Mouse (Mus musculus): ENCODE data around the gene Calr4. TPM values are rescaled to one million over a fixed set of nuclear protein-coding genes. Genes with fewer than 3 reads are reported as not detected.

Calr4 gene
- polyA plus RNA-seq, 1 experiment from 2014 or later: 0.28 TPM

DNA sequence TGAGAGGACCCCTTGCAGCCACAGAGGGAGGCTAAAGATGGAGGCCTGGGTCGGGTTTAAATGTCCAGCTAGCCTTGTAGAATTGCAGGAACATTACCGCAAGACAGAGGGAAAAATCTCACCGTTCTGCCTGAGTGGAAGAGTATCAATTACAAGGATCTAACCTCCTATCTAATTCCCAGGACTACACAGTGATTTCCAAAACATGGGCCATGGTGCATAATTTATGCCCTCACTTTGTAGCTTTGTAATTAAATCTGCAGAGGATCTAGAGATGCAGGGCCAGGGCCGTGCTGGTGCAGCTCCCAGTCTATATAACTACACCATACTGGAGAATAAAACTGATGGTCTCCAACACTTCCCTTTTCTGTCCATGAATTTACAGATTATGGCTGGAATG lies 23.4 kb upstream of the Calr4 start:
- no peaks in the 10 kb centered on the region for H3K27me3 ChIP-seq
- H3K9ac ChIP-seq: no peak overlapping the region
- H3K9me3 ChIP-seq: no peaks in the 10 kb centered on the region
- no peaks in the 10 kb centered on the region for H3K36me3 ChIP-seq
- ATAC-seq (ENCODE audit: insufficient number of reproducible peaks, insufficient read depth, low FRiP score, low TSS enrichment): no peak
- H3K27ac ChIP-seq: no peak overlapping the region
- no peak overlapping the region for H3K4me3 ChIP-seq
- H3K4me1 ChIP-seq: no peaks in the 10 kb centered on the region
- 50% methylated on average over 4 of the region's 4 CpGs for WGBS
- H3K4me2 ChIP-seq (replicated peaks): no peak overlapping the region

DNA sequence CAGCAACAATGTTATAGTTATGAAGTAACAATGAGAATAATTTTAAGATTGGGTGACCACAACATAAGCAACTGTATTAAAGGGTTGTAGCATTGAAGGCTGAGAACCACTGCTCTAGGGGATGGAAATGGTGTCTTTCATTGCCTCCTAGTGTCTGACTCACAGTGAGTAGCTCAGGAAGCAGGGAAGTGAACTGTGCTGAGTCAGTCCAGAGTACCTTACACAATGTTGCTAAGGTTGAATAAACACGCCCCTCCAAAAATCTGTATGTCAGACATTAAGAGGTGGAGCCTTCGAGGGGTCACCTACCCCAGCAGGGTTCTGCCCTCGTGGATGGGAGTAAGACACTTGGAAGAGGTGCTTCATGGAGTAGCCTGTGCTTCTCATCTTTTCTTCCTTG lies 20.3 kb upstream of the Calr4 start:
- Histone ChIP-seq H3K9me3 (no peaks in the 10 kb centered on the region), H3K9ac (no peak overlapping the region), H3K27me3 (no peaks in the 10 kb centered on the region), H3K4me3 (no peak overlapping the region), H3K36me3 (no peaks in the 10 kb centered on the region), H3K4me2 (replicated peaks) (no peak overlapping the region), H3K27ac (no peak overlapping the region), H3K4me1 (no peaks in the 10 kb centered on the region)
- WGBS: 73% methylated on average over 3 of the region's 3 CpGs
- ATAC-seq (ENCODE audit: insufficient number of reproducible peaks, insufficient read depth, low FRiP score, low TSS enrichment): no peak

DNA sequence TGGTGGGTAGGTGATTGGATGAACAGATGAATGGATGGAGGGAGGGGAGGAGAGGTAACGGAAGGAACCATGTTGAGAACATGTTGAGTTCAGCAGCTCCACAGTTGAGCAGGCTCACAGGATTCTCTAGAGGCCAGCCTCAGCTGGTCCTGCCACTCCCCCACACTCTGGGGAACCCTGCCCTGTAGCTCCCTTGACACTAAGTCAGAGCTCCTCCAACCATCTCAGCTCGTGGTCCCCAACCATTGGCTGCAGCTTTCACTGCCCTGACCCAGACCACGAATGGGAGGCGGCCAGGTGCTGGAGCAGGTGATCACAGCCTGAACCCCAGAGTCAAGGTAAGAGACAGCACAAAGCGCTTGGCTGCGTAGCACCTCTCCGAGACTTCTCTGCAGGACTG lies 16.3 kb upstream of the Calr4 start:
- Histone ChIP-seq H3K9ac (no peak overlapping the region), H3K36me3 (no peaks in the 10 kb centered on the region), H3K4me2 (replicated peaks) (no peak overlapping the region), H3K9me3 (no peaks in the 10 kb centered on the region), H3K27me3 (no peaks in the 10 kb centered on the region), H3K4me3 (no peak overlapping the region), H3K27ac (no peak overlapping the region), H3K4me1 (0 out of 2 replicates have a peak, but pooled peaks cover 4% of the 10 kb centered on the region)
- no peak for ATAC-seq (ENCODE audit: insufficient number of reproducible peaks, insufficient read depth, low FRiP score, low TSS enrichment)
- 81% methylated on average over 7 of the region's 7 CpGs for WGBS

DNA sequence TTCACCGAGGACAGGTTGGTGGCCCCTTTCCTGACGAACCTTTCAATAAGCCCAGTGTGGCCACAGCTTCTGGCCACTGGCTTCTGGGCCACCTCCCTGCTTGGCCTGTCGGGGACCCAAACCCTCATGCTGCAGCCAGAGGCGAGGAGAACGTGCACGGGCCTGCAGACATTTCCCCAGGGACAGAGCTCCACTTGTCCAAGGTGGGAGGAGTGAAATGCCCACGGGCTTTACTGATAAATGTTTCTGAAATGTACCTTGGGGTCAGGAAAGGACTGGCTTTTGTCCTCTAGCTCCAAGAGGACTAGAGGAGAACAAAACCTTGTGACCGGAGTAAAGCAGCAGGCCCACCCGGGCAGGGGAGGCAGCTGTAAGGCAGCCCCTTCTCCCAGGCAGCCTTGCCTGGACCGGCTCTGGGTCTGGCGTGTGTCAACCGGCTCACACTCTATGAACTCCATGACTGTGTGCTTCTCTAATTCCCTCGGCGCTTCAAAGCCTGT lies 13.8 kb upstream of the Calr4 start:
- Histone ChIP-seq H3K4me3 (no peak overlapping the region), H3K9ac (no peak overlapping the region), H3K4me2 (replicated peaks) (no peak overlapping the region), H3K4me1 (0 out of 2 replicates have a peak, but pooled peaks cover 4% of the 10 kb centered on the region), H3K27ac (no peak overlapping the region), H3K27me3 (no peaks in the 10 kb centered on the region), H3K36me3 (no peaks in the 10 kb centered on the region), H3K9me3 (no peaks in the 10 kb centered on the region)
- no peak for ATAC-seq (ENCODE audit: insufficient number of reproducible peaks, insufficient read depth, low FRiP score, low TSS enrichment)
- WGBS: 62% methylated on average over 14 of the region's 14 CpGs

GRCm38 (mm10) chr4:109222001-109222400 lies 12.3 kb upstream of the Calr4 start:
- no peak for ATAC-seq (ENCODE audit: insufficient number of reproducible peaks, insufficient read depth, low FRiP score, low TSS enrichment)
- 0 out of 2 replicates have a peak, but pooled peaks cover 4% of the 10 kb centered on the region for H3K4me1 ChIP-seq
- no peak overlapping the region for H3K9ac ChIP-seq
- H3K9me3 ChIP-seq: no peaks in the 10 kb centered on the region
- H3K36me3 ChIP-seq: no peaks in the 10 kb centered on the region
- H3K4me3 ChIP-seq: no peak overlapping the region
- no peak overlapping the region for H3K27ac ChIP-seq
- H3K4me2 ChIP-seq (replicated peaks): no peak overlapping the region
- WGBS: 86% methylated on average over 3 of the region's 3 CpGs
- H3K27me3 ChIP-seq: no peaks in the 10 kb centered on the region

- H3K4me3 ChIP-seq: no peak overlapping the region
- ATAC-seq (ENCODE audit: insufficient number of reproducible peaks, insufficient read depth, low FRiP score, low TSS enrichment): no peak
- no peaks in the 10 kb centered on the region for H3K36me3 ChIP-seq
- H3K4me1 ChIP-seq: 0 out of 2 replicates have a peak, but pooled peaks cover 4% of the 10 kb centered on the region
- no peak overlapping the region for H3K9ac ChIP-seq
- no peak overlapping the region for H3K4me2 ChIP-seq (replicated peaks)
- H3K27ac ChIP-seq: no peak overlapping the region
- H3K9me3 ChIP-seq: no peaks in the 10 kb centered on the region
- WGBS: 48% methylated on average over 13 of the region's 13 CpGs
- no peaks in the 10 kb centered on the region for H3K27me3 ChIP-seq
Measured at GRCm38 (mm10) chr4:109224762-109225552, 9.3 kb upstream of the Calr4 start.

DNA sequence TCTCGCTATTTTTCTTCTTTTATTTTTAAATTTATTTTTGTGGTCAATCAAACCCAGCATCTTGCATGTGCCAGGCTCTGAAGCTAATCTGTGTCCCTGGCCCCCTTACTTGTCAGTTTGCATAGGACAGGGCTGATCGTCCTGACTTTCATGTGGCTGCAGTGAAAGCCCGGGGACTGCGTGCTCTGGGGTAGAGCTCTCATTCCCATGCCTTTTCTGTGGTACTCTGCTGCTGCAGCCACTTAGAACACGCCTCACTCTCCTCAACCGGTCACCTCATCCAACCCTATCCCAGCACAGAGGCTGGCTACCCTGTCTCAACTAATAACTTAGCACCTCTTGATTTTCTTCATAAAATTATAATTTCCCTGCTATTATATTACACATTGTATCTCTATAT lies 8.7 kb upstream of the Calr4 start:
- no peak overlapping the region for H3K4me2 ChIP-seq (replicated peaks)
- no peaks in the 10 kb centered on the region for H3K36me3 ChIP-seq
- H3K4me3 ChIP-seq: no peak overlapping the region
- H3K9me3 ChIP-seq: no peaks in the 10 kb centered on the region
- H3K4me1 ChIP-seq: 0 out of 2 replicates have a peak, but pooled peaks cover under 1% of the 10 kb centered on the region
- no peak for ATAC-seq (ENCODE audit: insufficient number of reproducible peaks, insufficient read depth, low FRiP score, low TSS enrichment)
- no peak overlapping the region for H3K27ac ChIP-seq
- WGBS: 54% methylated on average over 6 of the region's 6 CpGs
- no peak overlapping the region for H3K9ac ChIP-seq
- no peaks in the 10 kb centered on the region for H3K27me3 ChIP-seq

- no peaks in the 10 kb centered on the region for H3K27me3 ChIP-seq
- no peaks in the 10 kb centered on the region for H3K9me3 ChIP-seq
- H3K36me3 ChIP-seq: no peaks in the 10 kb centered on the region
- no peak overlapping the region for H3K4me2 ChIP-seq (replicated peaks)
- no peak for ATAC-seq (ENCODE audit: insufficient number of reproducible peaks, insufficient read depth, low FRiP score, low TSS enrichment)
- no peak overlapping the region for H3K4me3 ChIP-seq
- no peaks in the 10 kb centered on the region for H3K4me1 ChIP-seq
- H3K9ac ChIP-seq: no peak overlapping the region
- 51% methylated on average over 5 of the region's 5 CpGs for WGBS
- no peak overlapping the region for H3K27ac ChIP-seq
Measured at GRCm38 (mm10) chr4:109226071-109226470, 8.2 kb upstream of the Calr4 start.

DNA sequence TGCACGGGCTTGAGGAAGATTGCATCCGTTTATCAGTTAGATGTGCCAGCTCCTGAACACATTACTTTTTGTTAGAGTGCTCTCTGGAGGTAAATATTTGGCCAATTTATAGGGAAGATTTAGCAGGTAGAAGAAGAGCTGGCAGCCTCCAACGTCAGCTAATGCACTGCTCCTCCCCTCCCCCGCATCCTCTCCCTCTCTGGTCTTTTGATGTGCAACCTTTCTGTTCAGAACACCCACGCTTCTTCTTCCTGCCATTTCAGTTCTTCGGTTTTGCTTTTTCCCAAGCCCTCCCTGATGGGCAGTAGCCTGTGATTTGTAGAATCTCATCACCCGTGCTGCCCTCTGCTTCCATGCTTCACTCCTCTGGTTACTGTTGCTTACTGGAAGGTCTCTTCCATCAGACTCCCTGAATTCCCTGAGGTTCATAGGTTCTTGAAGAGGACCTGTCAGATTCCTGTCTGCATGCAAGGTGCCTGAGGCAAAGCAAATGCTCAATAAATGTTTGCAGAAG lies 4.5 kb upstream of the Calr4 start:
- Histone ChIP-seq H3K9ac (no peak overlapping the region), H3K9me3 (no peaks in the 10 kb centered on the region), H3K4me2 (replicated peaks) (no peak overlapping the region), H3K36me3 (no peaks in the 10 kb centered on the region), H3K27ac (no peak overlapping the region), H3K4me1 (no peaks in the 10 kb centered on the region), H3K27me3 (no peaks in the 10 kb centered on the region), H3K4me3 (no peak overlapping the region)
- 55% methylated on average over 7 of the region's 7 CpGs for WGBS
- no peak for ATAC-seq (ENCODE audit: insufficient number of reproducible peaks, insufficient read depth, low FRiP score, low TSS enrichment)

- H3K36me3 ChIP-seq: no peaks in the 10 kb centered on the region
- no peak overlapping the region for H3K9ac ChIP-seq
- WGBS: 68% methylated on average over 9 of the region's 9 CpGs
- H3K27ac ChIP-seq: no peak overlapping the region
- H3K27me3 ChIP-seq: no peaks in the 10 kb centered on the region
- peaks cover 9% of the 10 kb centered on the region; the same call in 1 of the 2 replicates for H3K4me1 ChIP-seq
- no peak overlapping the region for H3K4me3 ChIP-seq
- no peaks in the 10 kb centered on the region for H3K9me3 ChIP-seq
- no peak for ATAC-seq (ENCODE audit: insufficient number of reproducible peaks, insufficient read depth, low FRiP score, low TSS enrichment)
- H3K4me2 ChIP-seq (replicated peaks): no peak overlapping the region
Measured at GRCm38 (mm10) chr4:109234806-109235350, 593 bp downstream of the Calr4 start.

DNA sequence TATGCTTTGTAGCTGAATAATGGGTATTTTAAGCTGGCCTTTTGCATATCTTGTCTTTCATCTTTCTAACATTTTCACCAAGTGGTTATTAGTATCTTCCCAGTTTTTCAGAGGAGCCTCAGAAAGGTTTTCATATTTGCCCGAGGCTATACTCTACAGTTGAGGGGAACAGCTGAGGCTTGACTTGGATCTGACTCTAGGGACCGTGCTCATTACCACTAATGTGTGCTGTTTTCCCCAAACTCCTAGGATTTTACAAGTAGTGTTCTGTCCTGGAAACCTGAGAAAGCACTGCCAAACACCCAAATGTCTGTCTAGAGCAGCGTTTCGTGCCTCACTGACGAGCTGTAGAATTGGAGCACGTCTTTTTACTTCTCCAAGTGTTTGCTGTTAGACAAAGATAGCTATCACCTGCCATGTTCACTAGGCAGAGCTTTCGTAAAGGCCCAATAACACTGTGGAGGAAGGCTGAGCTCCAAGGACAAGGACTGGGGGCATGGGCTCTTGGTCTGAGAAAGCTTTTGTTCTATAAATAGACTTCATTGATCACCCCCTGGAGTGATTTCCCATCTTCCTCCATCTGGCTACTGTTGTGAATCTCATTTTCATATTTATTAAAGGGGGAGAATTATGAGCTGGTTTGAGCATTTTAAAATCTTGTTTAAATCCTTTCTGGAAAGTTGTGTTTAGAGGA lies 2.0 kb downstream of the Calr4 start:
- ATAC-seq (ENCODE audit: insufficient number of reproducible peaks, insufficient read depth, low FRiP score, low TSS enrichment): no peak
- Histone ChIP-seq H3K9me3 (no peaks in the 10 kb centered on the region), H3K9ac (no peak overlapping the region), H3K4me3 (no peak overlapping the region), H3K27me3 (no peaks in the 10 kb centered on the region), H3K27ac (no peak overlapping the region), H3K4me1 (peaks cover 9% of the 10 kb centered on the region; the same call in 1 of the 2 replicates), H3K4me2 (replicated peaks) (no peak overlapping the region), H3K36me3 (no peaks in the 10 kb centered on the region)
- 54% methylated on average over 7 of the region's 7 CpGs for WGBS

All from embryonic facial prominence, embryonic 12.5 days (tissue).